Mouse (Mus musculus): ENCODE data around the gene Rhpn2. TPM values are rescaled to one million over a fixed set of nuclear protein-coding genes. Genes with fewer than 3 reads are reported as not detected.
A peak's percentile ranks its signal among the peaks of the same experiment; 100 is the strongest.

Gene Rhpn2
- total RNA-seq (2014; rRNA removed) = 2.0 and 3.3 TPM in 2 replicates
- 0.99 and 1.6 TPM in 2 replicates for polyA plus RNA-seq (2015; fragmentation: Nextera tagmentation; extraction: Ambion mirVana)

DNA sequence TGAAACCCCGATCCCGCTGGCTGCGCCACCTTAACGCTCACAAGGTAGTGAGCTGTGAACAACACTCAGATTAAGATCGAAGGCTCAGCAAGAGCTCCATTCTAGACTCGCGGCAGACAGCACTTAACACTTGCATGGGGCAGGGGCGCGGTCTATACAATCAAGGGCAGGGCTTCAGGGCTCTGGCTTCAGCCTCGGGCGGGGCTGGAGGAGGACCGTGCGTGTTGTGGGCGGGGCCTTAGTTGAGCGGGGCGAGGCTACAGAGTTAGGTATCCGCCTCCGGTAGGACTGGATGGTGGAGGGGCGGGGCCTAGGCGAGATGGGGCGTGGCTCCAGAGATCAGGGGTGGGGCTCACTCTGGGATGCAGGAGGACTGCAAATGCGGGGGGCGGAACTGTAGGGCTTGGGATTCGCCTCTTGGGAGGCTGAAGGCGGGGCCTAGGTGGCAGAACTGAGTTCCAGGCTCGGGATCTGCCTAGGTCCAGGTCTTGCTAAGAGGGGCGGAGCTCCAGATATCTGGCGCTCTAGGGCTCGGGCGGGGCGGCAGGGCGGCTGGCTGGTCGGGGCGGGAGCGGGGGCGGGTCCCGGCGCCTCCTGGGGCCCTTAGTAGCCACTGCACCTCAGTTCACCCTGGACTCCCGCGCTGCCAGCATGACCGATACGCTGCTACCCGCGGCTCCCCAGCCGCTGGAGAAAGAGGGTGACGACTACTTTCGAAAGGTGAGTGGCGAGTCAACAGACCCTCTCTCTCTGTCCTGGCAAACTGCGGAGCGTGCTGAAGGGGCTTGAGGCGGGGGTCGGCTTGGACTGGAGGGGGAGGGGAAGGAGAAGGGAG, at the start of gene Rhpn2:
TSS of gene Rhpn2 (plus strand) at position 479 of the 835 bp plus-strand sequence.
- H3K36me3 ChIP-seq (ENCODE audit: insufficient read depth) = no peaks in the 10 kb centered on the region
- no peaks in the 10 kb centered on the region for H3K9me3 ChIP-seq (ENCODE audit: low read length)
- peak within 1 kb of the TSS; percentile 58 for H3K4me3 ChIP-seq (ENCODE audit: low read depth, low read length)
- peak within 1 kb of the TSS; percentile 100 for H3K4me2 ChIP-seq (ENCODE audit: low read depth)
- DNase-seq = peak; percentile 95
- peaks cover 9% of the 10 kb centered on the region for H3K27me3 ChIP-seq (ENCODE audit: insufficient read depth, low read length)
- TF ChIP-seq CTCF (IDR thresholded peaks at IDR 0.05; ENCODE audit: low read depth) = no peak
- ATAC-seq = peak; percentile 95
- no peak within 1 kb of the TSS for H3K27ac ChIP-seq (ENCODE audit: low read depth, low read length)
- peak within 1 kb of the TSS; percentile 45 for H3K9ac ChIP-seq
- WGBS = 2% methylated on average over 51 of the region's 52 CpGs
- H3K4me1 ChIP-seq (ENCODE audit: insufficient read depth) = peaks cover 6% of the 10 kb centered on the region; the same call in 1 of the 2 replicates

DNA sequence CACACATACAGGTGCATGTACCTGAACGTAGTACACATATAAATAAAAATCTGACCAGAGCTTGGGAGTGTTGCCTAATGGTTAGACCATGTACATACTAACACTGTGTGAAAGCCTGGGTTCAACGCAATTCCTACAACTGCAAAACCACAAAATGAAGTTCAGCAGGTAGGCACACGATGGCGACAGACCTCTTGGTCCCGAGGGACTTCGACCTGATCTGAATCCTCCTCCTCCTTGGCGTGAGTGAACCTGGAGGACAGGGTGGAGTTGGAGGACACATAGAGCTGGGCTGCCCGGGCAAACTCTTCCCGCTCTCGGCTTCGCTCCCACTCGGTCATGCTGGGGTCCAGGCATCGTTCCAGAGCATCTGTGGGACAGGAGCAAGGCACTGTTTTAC, 40.5 kb upstream of the Rhpn2 start:
- Histone ChIP-seq H3K27ac (ENCODE audit: low read depth, low read length) (no peak overlapping the region), H3K36me3 (ENCODE audit: insufficient read depth) (peaks cover 89% of the 10 kb centered on the region), H3K27me3 (ENCODE audit: insufficient read depth, low read length) (no peaks in the 10 kb centered on the region), H3K9me3 (ENCODE audit: low read length) (no peaks in the 10 kb centered on the region), H3K9ac (no peak overlapping the region), H3K4me2 (ENCODE audit: low read depth) (no peak overlapping the region), H3K4me1 (ENCODE audit: insufficient read depth) (no peaks in the 10 kb centered on the region), H3K4me3 (ENCODE audit: low read depth, low read length) (no peak overlapping the region)
- ATAC-seq (no peak), DNase-seq (no peak)
- peak; percentile 26; the same call in 1 of the 2 replicates for TF ChIP-seq CTCF (IDR thresholded peaks at IDR 0.05; ENCODE audit: low read depth)
- WGBS = 89% methylated on average over 13 of the region's 13 CpGs

DNA sequence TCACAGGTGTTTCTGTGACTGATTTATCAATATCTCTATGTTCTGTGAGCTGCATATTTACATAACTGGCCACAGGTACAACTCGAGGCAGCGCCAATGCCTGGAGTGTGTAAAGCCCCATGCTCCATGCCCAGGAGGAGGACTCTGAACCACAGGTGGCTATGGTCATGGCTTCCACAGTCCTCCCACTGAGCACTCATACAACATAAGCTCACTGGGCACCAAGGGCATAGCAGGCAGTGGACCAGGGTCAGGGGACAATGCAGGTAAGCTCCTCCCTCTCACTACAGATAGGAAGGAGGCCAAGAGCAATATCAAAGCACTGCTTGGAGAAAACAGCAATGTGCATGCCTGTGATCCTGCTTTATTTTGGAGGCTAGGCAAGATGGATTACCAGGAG, 38.3 kb upstream of the Rhpn2 start:
- peaks cover 83% of the 10 kb centered on the region for H3K36me3 ChIP-seq (ENCODE audit: insufficient read depth)
- H3K27ac ChIP-seq (ENCODE audit: low read depth, low read length) = no peak overlapping the region
- DNase-seq (no peak), ATAC-seq (no peak)
- H3K9me3 ChIP-seq (ENCODE audit: low read length) = no peaks in the 10 kb centered on the region
- 90% methylated on average over 2 of the region's 2 CpGs for WGBS
- no peak overlapping the region for H3K4me3 ChIP-seq (ENCODE audit: low read depth, low read length)
- no peak for TF ChIP-seq CTCF (IDR thresholded peaks at IDR 0.05; ENCODE audit: low read depth)
- no peaks in the 10 kb centered on the region for H3K4me1 ChIP-seq (ENCODE audit: insufficient read depth)
- H3K9ac ChIP-seq = no peak overlapping the region
- no peaks in the 10 kb centered on the region for H3K27me3 ChIP-seq (ENCODE audit: insufficient read depth, low read length)
- no peak overlapping the region for H3K4me2 ChIP-seq (ENCODE audit: low read depth)

DNA sequence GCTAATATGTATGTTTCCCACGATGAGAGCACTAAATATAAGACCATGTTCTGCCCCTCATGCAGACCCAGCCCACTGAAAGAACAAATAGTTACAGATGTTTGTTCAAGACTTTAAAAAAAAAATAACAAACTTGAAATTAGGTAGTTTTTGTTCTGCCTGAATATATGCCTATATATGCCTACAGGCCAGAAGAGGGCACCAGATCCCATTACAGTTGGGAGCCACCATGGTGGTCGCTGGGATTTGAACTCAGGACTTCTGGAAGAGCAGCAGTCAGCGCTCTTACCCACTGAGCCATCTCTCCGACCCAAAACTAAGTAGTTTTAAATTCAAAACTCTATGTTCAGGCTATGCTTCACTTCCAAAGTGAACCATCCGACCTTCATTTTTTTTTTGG, 36.1 kb upstream of the Rhpn2 start:
- no peak overlapping the region for H3K4me3 ChIP-seq (ENCODE audit: low read depth, low read length)
- H3K36me3 ChIP-seq (ENCODE audit: insufficient read depth) = peaks cover 79% of the 10 kb centered on the region
- DNase-seq = no peak
- H3K9ac ChIP-seq = no peak overlapping the region
- no peak overlapping the region for H3K4me2 ChIP-seq (ENCODE audit: low read depth)
- no peaks in the 10 kb centered on the region for H3K4me1 ChIP-seq (ENCODE audit: insufficient read depth)
- H3K27me3 ChIP-seq (ENCODE audit: insufficient read depth, low read length) = no peaks in the 10 kb centered on the region
- H3K9me3 ChIP-seq (ENCODE audit: low read length) = no peaks in the 10 kb centered on the region
- no peak for ATAC-seq
- no peak overlapping the region for H3K27ac ChIP-seq (ENCODE audit: low read depth, low read length)
- TF ChIP-seq CTCF (IDR thresholded peaks at IDR 0.05; ENCODE audit: low read depth) = no peak
- WGBS = 93% methylated on average over 5 of the region's 5 CpGs

DNA sequence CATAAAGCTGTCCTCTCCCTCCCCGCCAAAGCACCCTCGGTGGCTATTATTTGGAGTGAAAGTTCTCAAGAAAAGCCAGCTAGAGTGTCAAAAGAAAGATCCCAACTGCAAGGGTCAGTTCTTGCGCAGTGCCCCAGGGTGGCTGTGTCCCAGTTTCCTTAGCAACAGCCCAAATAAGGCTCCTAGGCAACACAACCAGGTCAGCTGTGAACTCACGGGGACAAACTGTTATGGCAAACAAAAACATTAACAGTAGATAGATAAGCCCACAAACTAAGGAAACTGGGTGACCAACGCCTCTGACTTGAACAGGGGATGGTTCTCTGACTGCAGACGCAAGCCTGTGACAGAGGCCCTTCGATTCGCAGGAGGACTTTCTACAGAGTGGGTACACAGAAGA, 34.3 kb upstream of the Rhpn2 start:
- ATAC-seq (no peak), DNase-seq (no peak)
- Histone ChIP-seq H3K27ac (ENCODE audit: low read depth, low read length) (no peak overlapping the region), H3K9me3 (ENCODE audit: low read length) (no peaks in the 10 kb centered on the region), H3K4me1 (ENCODE audit: insufficient read depth) (no peaks in the 10 kb centered on the region), H3K27me3 (ENCODE audit: insufficient read depth, low read length) (no peaks in the 10 kb centered on the region), H3K4me3 (ENCODE audit: low read depth, low read length) (no peak overlapping the region), H3K4me2 (ENCODE audit: low read depth) (no peak overlapping the region), H3K9ac (no peak overlapping the region), H3K36me3 (ENCODE audit: insufficient read depth) (peaks cover 75% of the 10 kb centered on the region)
- TF ChIP-seq CTCF (IDR thresholded peaks at IDR 0.05; ENCODE audit: low read depth) = no peak
- 74% methylated on average over 8 of the region's 8 CpGs for WGBS

DNA sequence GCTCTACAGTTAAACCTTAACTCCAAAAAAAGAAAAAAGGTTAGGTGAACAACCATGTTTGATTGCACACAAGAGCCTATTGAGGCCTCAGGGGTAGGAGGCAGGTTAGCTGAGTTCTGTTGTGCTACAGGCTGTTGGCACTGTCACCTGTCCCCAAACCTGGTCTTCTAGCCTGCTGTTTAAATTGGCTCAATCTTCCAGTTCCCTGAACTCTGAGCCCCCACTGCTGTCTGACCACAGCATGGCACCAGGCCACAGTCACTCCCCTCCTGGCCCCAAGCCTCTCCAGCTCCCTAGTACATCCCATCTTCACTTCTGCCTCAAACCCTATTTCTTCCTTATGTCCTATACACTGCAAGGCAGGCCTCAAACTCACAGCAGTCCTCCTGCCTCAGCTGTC, 33.2 kb upstream of the Rhpn2 start:
- ATAC-seq (no peak), DNase-seq (no peak)
- Histone ChIP-seq H3K9ac (no peak overlapping the region), H3K4me2 (ENCODE audit: low read depth) (no peak overlapping the region), H3K27ac (ENCODE audit: low read depth, low read length) (no peak overlapping the region), H3K27me3 (ENCODE audit: insufficient read depth, low read length) (no peaks in the 10 kb centered on the region), H3K4me1 (ENCODE audit: insufficient read depth) (no peaks in the 10 kb centered on the region), H3K9me3 (ENCODE audit: low read length) (no peaks in the 10 kb centered on the region), H3K36me3 (ENCODE audit: insufficient read depth) (peaks cover 75% of the 10 kb centered on the region), H3K4me3 (ENCODE audit: low read depth, low read length) (no peak overlapping the region)
- TF ChIP-seq CTCF (IDR thresholded peaks at IDR 0.05; ENCODE audit: low read depth) = no peak

DNA sequence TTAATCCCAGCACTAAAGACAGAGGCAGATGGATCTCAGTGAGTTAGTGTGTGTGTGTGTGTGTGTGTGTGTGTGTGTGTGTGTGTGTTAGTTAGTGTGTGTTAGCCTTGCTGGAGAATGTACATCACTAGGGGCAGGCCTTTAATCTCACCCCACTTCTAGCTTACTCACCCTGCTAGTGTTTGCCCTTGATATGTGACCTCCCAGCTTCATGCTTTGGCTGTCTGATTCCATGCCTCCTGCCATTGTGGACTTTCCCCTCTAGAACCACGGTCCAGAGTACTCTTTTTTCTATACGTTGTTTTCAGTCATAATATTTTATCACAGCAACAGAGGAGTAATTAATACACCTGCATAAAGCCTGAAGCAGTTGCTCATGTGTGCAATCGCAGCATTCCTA, 22.8 kb upstream of the Rhpn2 start:
- Histone ChIP-seq H3K4me1 (ENCODE audit: insufficient read depth) (no peaks in the 10 kb centered on the region), H3K9me3 (ENCODE audit: low read length) (no peaks in the 10 kb centered on the region), H3K36me3 (ENCODE audit: insufficient read depth) (peaks cover 41% of the 10 kb centered on the region), H3K9ac (no peak overlapping the region), H3K27ac (ENCODE audit: low read depth, low read length) (no peak overlapping the region), H3K4me3 (ENCODE audit: low read depth, low read length) (no peak overlapping the region), H3K4me2 (ENCODE audit: low read depth) (no peak overlapping the region), H3K27me3 (ENCODE audit: insufficient read depth, low read length) (no peaks in the 10 kb centered on the region)
- DNase-seq (no peak), ATAC-seq (no peak)
- WGBS = 94% methylated on average over 3 of the region's 3 CpGs
- TF ChIP-seq CTCF (IDR thresholded peaks at IDR 0.05; ENCODE audit: low read depth) = no peak

All from forebrain, postnatal 0 days (tissue).